Mouse (Mus musculus): ENCODE measurements around the gene Dact2.

DNA sequence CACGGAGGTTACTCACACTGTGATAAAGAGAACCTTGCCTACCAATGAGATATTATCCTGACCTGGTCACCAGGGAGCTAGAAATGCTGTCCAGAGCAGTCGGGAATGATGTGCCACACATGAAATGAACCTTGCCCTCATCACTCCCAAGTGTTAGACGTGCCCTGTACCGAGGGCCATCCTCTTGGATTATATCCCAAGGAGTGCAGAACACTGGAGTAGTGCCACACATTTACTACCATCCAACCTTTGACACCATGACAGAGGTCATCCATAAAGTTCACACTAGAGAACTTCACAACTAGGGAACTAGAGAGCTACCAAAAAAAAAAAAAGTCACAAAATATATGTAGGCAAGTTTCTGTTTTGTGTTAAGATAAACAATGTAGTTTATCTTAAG is 24.3 kb upstream of the Dact2 start:
- TF ChIP-seq CTCF (IDR thresholded peaks at IDR 0.05; ENCODE audit: borderline replicate concordance, insufficient read depth, low read depth, low read length) (no peak), POLR2A (IDR thresholded peaks at IDR 0.05; ENCODE audit: borderline replicate concordance, insufficient read depth, low read length) (no peak)

Data from cerebellum, adult 2 months (tissue).